Mouse (Mus musculus): ENCODE measurements at regions not wholly inside any gene's neighbourhood (a gene's known extent, or its start where the extent isn't known, plus 50 kb on each side); places are given as distances from the start of the nearest gene placed in this dataset.

DNA sequence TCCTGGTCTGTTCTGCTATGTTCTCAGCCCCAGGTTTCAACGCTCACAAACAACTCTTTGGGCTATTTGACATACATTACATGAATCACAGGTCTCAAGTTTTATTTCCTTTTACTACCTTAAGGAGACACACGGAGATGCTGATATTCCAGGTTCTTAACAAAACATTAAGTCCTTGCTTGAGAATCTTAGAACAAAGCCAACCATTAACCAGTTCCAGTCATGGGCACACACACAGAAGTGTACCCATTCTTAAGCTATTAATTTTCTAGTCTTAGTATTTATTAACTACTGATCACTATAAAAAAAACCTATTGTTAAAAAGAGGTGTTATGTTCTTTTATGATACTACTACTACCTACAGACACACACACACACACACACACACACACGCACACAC is 235.7 kb downstream of the Kif20b start:
- no peak for TF ChIP-seq GATA1 (IDR thresholded peaks at IDR 0.05; ENCODE audit: borderline replicate concordance, low read length)
- no peak for TF ChIP-seq FLI1 (IDR thresholded peaks at IDR 0.05; ENCODE audit: low read length)

All from megakaryocyte, embryonic 14.5 days (primary cell).